Mouse (Mus musculus) limb, embryonic 15.5 days (tissue): ENCODE results near the gene Morc3. TPM values are rescaled to one million over a fixed set of nuclear protein-coding genes. Genes with fewer than 3 reads are reported as not detected.
A peak's percentile ranks its signal among the peaks of the same experiment; 100 is the strongest.

Experiments used
- ATAC-seq: fragments of 200-750 bp; cut with Nextera tagmentation; 2 replicates; pipeline ENCODE4 v1.8.0; 2017; ENCODE audit warnings: low read depth, moderate TSS enrichment; ENCODE audit not compliant: insufficient number of reproducible peaks, low FRiP score, low TSS enrichment
- H3K27ac ChIP-seq: fragments of 300-500 bp; sonication (generic); 2 replicates; pipeline ENCODE4 v1.5.1; 2015; ENCODE audit warnings: moderate library complexity, mild to moderate bottlenecking, inconsistent platforms
- H3K27me3 ChIP-seq: fragments of 300-500 bp; sonication (generic); 2 replicates; pipeline ENCODE4 v1.6.1; 2015; ENCODE audit warnings: inconsistent platforms
- H3K36me3 ChIP-seq: fragments of 300-500 bp; sonication (generic); 2 replicates; pipeline ENCODE4 v1.6.1; 2015; ENCODE audit warnings: inconsistent platforms
- H3K4me1 ChIP-seq: fragments of 300-500 bp; sonication (generic); 2 replicates; pipeline ENCODE4 v1.6.1; 2015; ENCODE audit warnings: inconsistent platforms
- H3K4me2 ChIP-seq: fragments of 300-500 bp; sonication (generic); 2 replicates; pipeline ENCODE4 v1.6.1; 2015; ENCODE audit warnings: mild to moderate bottlenecking, inconsistent platforms
- H3K4me3 ChIP-seq: fragments of 300-500 bp; sonication (generic); 2 replicates; pipeline ENCODE4 v1.5.1; 2015; ENCODE audit warnings: mild to moderate bottlenecking, inconsistent platforms
- H3K9ac ChIP-seq: fragments of 300-500 bp; sonication (generic); 2 replicates; pipeline ENCODE4 v1.6.1; 2015; ENCODE audit warnings: inconsistent platforms
- H3K9me3 ChIP-seq: fragments of 300-500 bp; sonication (generic); 2 replicates; pipeline ENCODE4 v1.6.1; 2016; ENCODE audit warnings: inconsistent platforms
- WGBS: fragments of 180-500 bp; shearing (Covaris S2); methylation state at CpG from one replicate; pipeline ENCODE4 v1.1.7; 2015; 5-methylcytosine and 5-hydroxymethylcytosine counted together
- polyA plus RNA-seq: library from polyadenylated mRNA; unstranded; fragments of >200 nt; fragmentation: Nextera tagmentation; extraction: Ambion mirVana; gene quantifications from 2 replicates; pipeline ENCODE4 v1.2.1, GENCODE M21; 2015

Morc3 gene
- polyA plus RNA-seq, 1 experiment from 2014 or later, result 28.2 TPM

- Histone ChIP-seq H3K36me3 (peaks cover 8% of the 10 kb centered on the region; the same call in 1 of the 2 replicates), H3K27me3 (no peaks in the 10 kb centered on the region), H3K4me2 (no peak overlapping the region), H3K9ac (no peak overlapping the region), H3K4me1 (peaks cover 19% of the 10 kb centered on the region), H3K9me3 (no peaks in the 10 kb centered on the region), H3K27ac (peak overlapping the region; percentile 65; the same call in 1 of the 2 replicates), H3K4me3 (no peak overlapping the region)
- 58% methylated on average over 11 of the region's 11 CpGs for WGBS
- no peak for ATAC-seq
Observed at GRCm38 (mm10) chr16:93797841-93798492, 34.0 kb upstream of the Morc3 start.

- no peak overlapping the region for H3K4me2 ChIP-seq
- H3K36me3 ChIP-seq, result peaks cover 8% of the 10 kb centered on the region; the same call in 1 of the 2 replicates
- WGBS, result 63% methylated on average over 5 of the region's 5 CpGs
- peaks cover 19% of the 10 kb centered on the region for H3K4me1 ChIP-seq
- H3K27me3 ChIP-seq, result no peaks in the 10 kb centered on the region
- no peaks in the 10 kb centered on the region for H3K9me3 ChIP-seq
- H3K27ac ChIP-seq, result 0 out of 2 replicates have a peak overlapping the region, but pooled peaks have one; percentile 65
- no peak overlapping the region for H3K9ac ChIP-seq
- H3K4me3 ChIP-seq, result no peak overlapping the region
- ATAC-seq, result no peak
Observed at GRCm38 (mm10) chr16:93798623-93799022, 33.3 kb upstream of the Morc3 start.

- Histone ChIP-seq H3K27me3 (no peaks in the 10 kb centered on the region), H3K4me1 (peaks cover 19% of the 10 kb centered on the region), H3K4me3 (no peak overlapping the region), H3K36me3 (peaks cover 8% of the 10 kb centered on the region; the same call in 1 of the 2 replicates), H3K9ac (no peak overlapping the region), H3K4me2 (no peak overlapping the region), H3K27ac (no peak overlapping the region), H3K9me3 (no peaks in the 10 kb centered on the region)
- WGBS, result 76% methylated on average over 3 of the region's 3 CpGs
- no peak for ATAC-seq
Observed at GRCm38 (mm10) chr16:93799071-93799470, 32.9 kb upstream of the Morc3 start.

GRCm38 (mm10) chr16:93799936-93800335, 32.0 kb upstream of the Morc3 start:
- H3K36me3 ChIP-seq, result peaks cover 10% of the 10 kb centered on the region; the same call in 1 of the 2 replicates
- H3K27me3 ChIP-seq, result no peaks in the 10 kb centered on the region
- peaks cover 19% of the 10 kb centered on the region for H3K4me1 ChIP-seq
- 93% methylated on average over 16 of the region's 16 CpGs for WGBS
- H3K4me3 ChIP-seq, result no peak overlapping the region
- H3K4me2 ChIP-seq, result no peak overlapping the region
- ATAC-seq, result no peak
- no peak overlapping the region for H3K27ac ChIP-seq
- H3K9me3 ChIP-seq, result no peaks in the 10 kb centered on the region
- H3K9ac ChIP-seq, result no peak overlapping the region

- Histone ChIP-seq H3K4me3 (no peak overlapping the region), H3K4me1 (peaks cover 17% of the 10 kb centered on the region), H3K9me3 (0 out of 2 replicates have a peak, but pooled peaks cover 3% of the 10 kb centered on the region), H3K27me3 (no peaks in the 10 kb centered on the region), H3K36me3 (peaks cover 13% of the 10 kb centered on the region; the same call in 1 of the 2 replicates), H3K4me2 (no peak overlapping the region), H3K27ac (0 out of 2 replicates have a peak overlapping the region, but pooled peaks have one; percentile 54), H3K9ac (no peak overlapping the region)
- no peak for ATAC-seq
- 89% methylated on average over 6 of the region's 6 CpGs for WGBS
Observed at GRCm38 (mm10) chr16:93807167-93807566, 24.8 kb upstream of the Morc3 start.

GRCm38 (mm10) chr16:93807961-93808554, 23.9 kb upstream of the Morc3 start:
- H3K4me2 ChIP-seq, result no peak overlapping the region
- ATAC-seq, result peak; percentile 79
- H3K36me3 ChIP-seq, result peaks cover 16% of the 10 kb centered on the region; the same call in 1 of the 2 replicates
- peak overlapping the region; percentile 54 for H3K27ac ChIP-seq
- H3K9ac ChIP-seq, result no peak overlapping the region
- peaks cover 17% of the 10 kb centered on the region for H3K4me1 ChIP-seq
- 0 out of 2 replicates have a peak, but pooled peaks cover 3% of the 10 kb centered on the region for H3K9me3 ChIP-seq
- no peaks in the 10 kb centered on the region for H3K27me3 ChIP-seq
- 10% methylated on average over 8 of the region's 8 CpGs for WGBS
- H3K4me3 ChIP-seq, result no peak overlapping the region

GRCm38 (mm10) chr16:93815856-93816736, 15.8 kb upstream of the Morc3 start:
- peaks cover 9% of the 10 kb centered on the region; the same call in 1 of the 2 replicates for H3K36me3 ChIP-seq
- H3K27me3 ChIP-seq, result no peaks in the 10 kb centered on the region
- WGBS, result 55% methylated on average over 20 of the region's 20 CpGs
- H3K4me1 ChIP-seq, result peaks cover 5% of the 10 kb centered on the region
- H3K27ac ChIP-seq, result peak overlapping the region; percentile 60
- H3K4me2 ChIP-seq, result 0 out of 2 replicates have a peak overlapping the region, but pooled peaks have one; percentile 0
- H3K9ac ChIP-seq, result no peak overlapping the region
- no peak overlapping the region for H3K4me3 ChIP-seq
- H3K9me3 ChIP-seq, result 0 out of 2 replicates have a peak, but pooled peaks cover 3% of the 10 kb centered on the region
- no peak for ATAC-seq

GRCm38 (mm10) chr16:93816861-93817260, 15.1 kb upstream of the Morc3 start:
- no peak overlapping the region for H3K27ac ChIP-seq
- 0 out of 2 replicates have a peak, but pooled peaks cover 3% of the 10 kb centered on the region for H3K36me3 ChIP-seq
- H3K4me3 ChIP-seq, result no peak overlapping the region
- ATAC-seq, result no peak
- 0 out of 2 replicates have a peak, but pooled peaks cover 2% of the 10 kb centered on the region for H3K9me3 ChIP-seq
- 59% methylated on average over 7 of the region's 7 CpGs for WGBS
- no peak overlapping the region for H3K4me2 ChIP-seq
- no peaks in the 10 kb centered on the region for H3K27me3 ChIP-seq
- no peak overlapping the region for H3K9ac ChIP-seq
- peaks cover 5% of the 10 kb centered on the region for H3K4me1 ChIP-seq

- Histone ChIP-seq H3K27ac (no peak overlapping the region), H3K36me3 (0 out of 2 replicates have a peak, but pooled peaks cover 2% of the 10 kb centered on the region), H3K4me3 (no peak overlapping the region), H3K9ac (no peak overlapping the region), H3K9me3 (no peaks in the 10 kb centered on the region), H3K4me2 (no peak overlapping the region), H3K27me3 (no peaks in the 10 kb centered on the region), H3K4me1 (peaks cover 5% of the 10 kb centered on the region)
- WGBS, result 65% methylated on average over 5 of the region's 5 CpGs
- ATAC-seq, result no peak
Observed at GRCm38 (mm10) chr16:93817371-93817770, 14.6 kb upstream of the Morc3 start.

- H3K27ac ChIP-seq, result no peak overlapping the region
- no peak overlapping the region for H3K9ac ChIP-seq
- no peak overlapping the region for H3K4me3 ChIP-seq
- H3K9me3 ChIP-seq, result peaks cover 6% of the 10 kb centered on the region; the same call in 1 of the 2 replicates
- 10% methylated on average over 12 of the region's 12 CpGs for WGBS
- H3K27me3 ChIP-seq, result no peaks in the 10 kb centered on the region
- H3K36me3 ChIP-seq, result no peaks in the 10 kb centered on the region
- ATAC-seq, result no peak
- peaks cover 5% of the 10 kb centered on the region for H3K4me1 ChIP-seq
- H3K4me2 ChIP-seq, result no peak overlapping the region
Observed at GRCm38 (mm10) chr16:93818691-93819324, 13.1 kb upstream of the Morc3 start.

- H3K27me3 ChIP-seq, result no peaks in the 10 kb centered on the region
- no peak overlapping the region for H3K4me3 ChIP-seq
- no peak overlapping the region for H3K4me2 ChIP-seq
- H3K4me1 ChIP-seq, result peaks cover 5% of the 10 kb centered on the region
- H3K9me3 ChIP-seq, result peaks cover 7% of the 10 kb centered on the region; the same call in 1 of the 2 replicates
- H3K9ac ChIP-seq, result no peak overlapping the region
- H3K36me3 ChIP-seq, result no peaks in the 10 kb centered on the region
- no peak overlapping the region for H3K27ac ChIP-seq
- WGBS, result 52% methylated on average over 4 of the region's 4 CpGs
- no peak for ATAC-seq
Observed at GRCm38 (mm10) chr16:93819325-93819696, 12.6 kb upstream of the Morc3 start.
